Mouse (Mus musculus) adrenal gland, postnatal 36 days (tissue): ENCODE measurements around the gene Pla2g1b. TPM values are rescaled to one million over a fixed set of nuclear protein-coding genes. Genes with fewer than 3 reads are reported as not detected.

ENCODE experiments used
- DNase-seq, 2 experiments: peaks; one replicate each; pipeline ENCODE4 v3.0.0; 2021; ENCODE audit warnings: mixed read lengths in 1 of 2
- total RNA-seq, 2 experiments: library from RNA; stranded (reverse); gene quantifications; 2 replicates each; pipeline ENCODE4 v1.2.3; 2021

The Pla2g1b gene
- total RNA-seq, 2 experiments from 2014 or later: not detected

DNA sequence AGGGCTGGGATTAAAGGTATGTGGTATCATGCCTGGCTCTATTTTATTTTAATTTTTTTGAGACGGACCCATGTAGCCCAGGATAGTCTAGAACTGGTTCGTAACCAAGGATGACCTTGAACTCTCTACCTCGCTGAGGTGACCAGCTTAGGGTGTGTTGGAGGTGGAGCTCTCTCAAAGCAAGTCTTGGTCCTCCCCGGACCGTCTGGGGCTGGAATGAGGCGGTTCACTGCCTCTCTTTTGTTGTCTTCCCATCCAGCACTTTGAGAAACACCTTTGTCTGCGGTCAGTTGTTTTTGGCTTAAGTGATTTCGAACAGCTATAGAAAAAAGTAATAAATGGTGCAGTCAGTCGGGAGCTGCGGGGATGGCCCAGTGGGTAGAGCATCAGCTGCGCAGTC lies 21.9 kb upstream of the Pla2g1b start:
- DNase-seq: no peak

DNA sequence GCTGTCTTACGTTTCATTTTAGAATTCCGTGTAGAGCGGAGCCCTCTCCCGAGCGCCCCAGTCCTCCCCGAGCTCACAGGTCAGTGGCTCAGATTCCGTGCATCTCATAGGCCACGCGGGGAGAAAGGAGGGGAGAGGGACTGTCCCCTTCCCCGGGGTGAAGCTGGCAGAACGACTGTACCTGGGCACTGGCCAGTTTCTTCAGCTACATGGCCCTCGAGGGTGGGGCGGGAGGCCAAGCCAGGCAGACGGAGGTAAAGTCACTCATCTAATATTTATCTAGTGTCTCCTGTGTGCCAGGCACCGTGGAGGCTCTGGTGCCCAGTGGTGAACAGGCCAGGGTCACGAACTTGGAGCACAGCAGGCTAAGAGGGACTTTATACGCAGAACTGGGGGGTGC lies 19.0 kb upstream of the Pla2g1b start:
- DNase-seq: no peak

GRCm38 (mm10) chr5:115449247-115449646 lies 16.8 kb upstream of the Pla2g1b start:
- DNase-seq: no peak

GRCm38 (mm10) chr5:115450410-115451317 lies 15.4 kb upstream of the Pla2g1b start:
- DNase-seq: no peak

DNA sequence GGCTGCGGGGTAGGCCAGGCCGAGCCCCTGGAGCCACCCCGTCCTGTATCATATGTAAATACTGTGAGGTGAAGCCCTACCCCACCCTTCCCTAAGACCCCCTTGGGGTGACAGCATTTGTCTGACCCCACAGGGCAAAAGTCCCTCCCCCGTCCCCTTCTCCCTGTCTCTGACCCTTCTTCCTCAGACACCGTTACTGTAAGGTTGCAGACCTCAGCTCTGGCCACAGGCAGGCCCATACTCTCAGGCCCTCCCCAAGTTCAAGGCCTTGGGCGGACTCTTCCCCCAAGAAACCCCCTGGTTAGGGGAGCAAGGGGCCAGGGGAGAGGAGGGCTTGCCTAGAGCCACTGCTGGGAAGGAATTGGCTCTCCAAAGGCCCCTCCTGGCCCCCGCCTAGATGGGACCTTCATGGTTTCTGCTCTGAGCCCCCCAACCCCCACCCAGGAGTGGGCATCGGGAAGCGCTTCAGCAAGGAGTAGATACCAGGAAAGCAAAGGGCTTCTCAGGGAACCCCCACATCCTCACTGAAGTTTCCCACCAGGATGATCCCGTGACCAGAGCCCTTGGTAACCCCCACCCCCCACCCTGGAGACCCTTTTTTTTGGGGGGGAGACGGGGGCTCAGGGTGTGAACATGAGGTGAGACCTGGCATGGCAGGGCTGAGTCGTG lies 11.5 kb upstream of the Pla2g1b start:
- DNase-seq: no peak

GRCm38 (mm10) chr5:115455838-115456237 lies 10.2 kb upstream of the Pla2g1b start:
- DNase-seq: no peak

DNA sequence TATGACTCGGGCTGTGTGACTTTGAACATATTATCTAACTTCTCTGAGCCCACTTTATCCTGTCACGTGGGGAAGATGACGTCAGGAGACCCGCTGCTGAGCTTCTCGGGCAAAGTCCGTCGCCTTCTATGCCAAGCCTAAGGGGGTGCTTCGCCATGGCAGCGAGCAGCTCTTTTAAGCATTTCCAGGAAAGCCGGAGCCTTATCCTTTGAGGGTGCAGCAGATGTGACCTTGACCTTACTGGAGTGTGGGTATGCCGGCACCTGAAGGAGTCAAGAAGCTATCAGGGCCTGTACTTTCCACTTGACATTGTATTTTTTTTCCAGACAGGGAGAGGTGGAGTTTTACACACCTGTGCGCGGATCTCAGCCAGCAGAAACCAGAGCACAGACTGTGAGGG lies 7.1 kb upstream of the Pla2g1b start:
- peak in 1 of 2 experiments; percentile 15 for DNase-seq

- DNase-seq: no peak
Observed at GRCm38 (mm10) chr5:115464408-115465115, 1.5 kb upstream of the Pla2g1b start.

DNA sequence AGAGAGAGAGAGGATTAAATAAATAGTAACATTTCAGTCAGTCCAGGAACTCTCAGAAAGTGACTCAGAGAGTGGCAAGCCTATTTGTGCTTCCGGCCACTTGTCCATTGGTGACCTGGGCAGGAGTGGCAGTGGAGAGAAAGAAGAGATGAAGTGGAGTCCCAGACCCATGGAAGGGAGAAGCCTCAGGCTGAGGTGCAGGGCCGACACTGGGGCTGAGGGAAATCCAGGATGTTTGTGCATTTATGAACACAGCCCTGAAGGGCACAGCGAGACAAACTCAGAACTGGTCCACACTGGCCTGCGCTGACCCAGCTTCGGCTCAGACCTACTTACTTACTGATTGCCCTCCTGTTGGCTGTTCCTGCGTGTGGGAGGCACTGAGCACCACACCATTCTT lies 3.7 kb downstream of the Pla2g1b start:
- DNase-seq: no peak

DNA sequence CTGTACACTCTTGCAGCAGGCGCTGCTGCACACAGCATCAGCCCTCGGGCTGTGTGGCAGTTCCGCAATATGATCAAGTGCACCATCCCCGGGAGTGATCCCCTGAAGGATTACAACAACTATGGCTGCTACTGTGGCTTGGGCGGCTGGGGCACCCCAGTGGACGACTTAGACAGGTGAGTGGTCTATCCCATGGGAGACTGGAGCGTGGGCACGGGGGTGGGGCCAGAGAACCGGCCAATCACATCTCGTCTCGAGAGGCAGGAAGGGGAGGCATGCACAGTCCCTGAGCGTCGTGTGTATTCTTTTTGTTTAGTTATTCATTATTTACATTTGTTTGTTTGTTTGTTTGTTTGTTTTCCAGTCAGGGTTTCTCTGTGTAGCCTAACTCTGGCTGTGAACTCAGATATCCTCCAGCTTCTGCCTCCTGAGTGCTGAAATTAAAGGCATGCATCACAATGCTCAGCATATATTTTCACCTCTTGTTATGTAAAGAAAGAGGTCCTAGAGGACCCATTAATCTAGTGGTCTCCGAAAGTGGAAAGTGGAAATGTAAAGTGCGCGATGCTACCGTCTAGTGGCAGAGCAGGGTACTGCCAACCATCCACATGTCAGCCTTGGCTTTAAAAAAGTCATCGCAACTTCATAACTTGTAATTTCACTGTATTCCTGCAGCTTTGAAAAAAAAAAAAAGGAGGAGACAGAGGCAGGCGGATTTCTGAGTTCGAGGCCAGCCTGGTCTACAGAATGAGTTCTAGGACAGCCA lies 4.9 kb downstream of the Pla2g1b start:
- DNase-seq: peak; percentile 55 to 68

GRCm38 (mm10) chr5:115473191-115473590 lies 7.1 kb downstream of the Pla2g1b start:
- no peak for DNase-seq

DNA sequence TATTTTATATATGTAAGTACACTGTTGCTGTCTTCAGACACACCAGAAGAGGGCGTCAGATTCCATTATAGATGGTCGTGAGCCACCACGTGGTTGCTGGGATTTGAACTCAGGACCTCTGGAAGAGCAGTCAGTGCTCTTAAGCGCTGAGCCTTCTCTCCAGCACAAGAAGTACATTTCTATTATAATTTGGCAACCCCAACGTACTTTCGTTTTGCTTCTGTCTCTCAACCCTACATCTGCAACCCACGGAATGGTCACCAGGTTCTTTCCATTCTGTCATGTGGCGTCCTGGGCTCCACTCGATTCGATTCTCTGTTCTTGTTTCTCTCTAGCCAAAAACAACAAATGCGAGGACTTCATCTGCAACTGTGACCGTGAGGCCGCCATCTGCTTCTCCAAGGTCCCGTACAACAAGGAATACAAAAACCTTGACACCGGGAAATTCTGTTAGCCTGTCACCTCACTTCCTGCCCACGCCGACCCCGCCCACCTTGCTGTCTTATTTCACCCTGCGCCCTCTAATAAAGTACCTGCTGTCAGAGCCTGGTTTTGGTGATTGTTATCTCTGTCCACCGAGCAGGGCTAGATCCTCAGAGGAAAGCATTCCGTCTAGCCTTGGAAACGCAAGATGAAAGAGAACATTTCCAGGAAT lies 8.2 kb downstream of the Pla2g1b start:
- peak; percentile 68 to 80 for DNase-seq

DNA sequence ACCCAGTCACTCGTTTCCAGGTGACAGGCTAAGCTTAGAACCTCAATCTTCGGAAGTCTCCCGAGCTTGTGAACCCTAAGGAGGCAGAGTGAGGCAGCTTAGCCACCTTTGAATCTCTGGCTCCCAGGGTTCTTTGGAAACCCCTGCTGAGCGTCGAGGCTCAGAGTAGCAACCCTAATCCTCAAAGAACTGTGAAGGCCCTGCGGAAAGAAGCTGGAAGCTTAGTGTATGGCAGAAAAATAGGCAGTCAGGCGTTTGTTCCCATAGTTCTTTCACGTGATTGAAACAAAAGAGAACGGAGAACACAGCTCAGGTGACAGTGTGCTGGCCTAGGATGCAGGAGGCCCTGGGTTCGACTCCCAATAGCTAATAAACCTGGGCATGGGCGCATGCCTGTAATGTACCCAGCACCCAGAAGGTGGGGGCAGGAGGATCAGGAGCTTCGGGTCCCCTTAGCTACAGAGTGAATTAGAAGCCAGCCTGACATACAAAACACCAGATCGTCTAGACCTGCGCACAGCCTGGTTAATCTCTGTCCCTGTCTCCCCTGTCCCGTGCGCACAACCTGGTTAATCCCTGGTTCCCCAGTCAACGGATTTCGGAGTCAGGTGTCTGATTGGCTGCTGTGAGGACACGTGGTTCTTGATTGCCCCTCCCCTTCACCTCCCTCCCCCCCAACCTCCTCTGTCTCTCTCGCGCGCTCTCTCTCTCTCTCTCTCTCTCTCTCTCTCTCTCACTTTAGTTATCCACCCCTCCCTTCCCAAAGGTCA lies 9.5 kb downstream of the Pla2g1b start:
- peak; percentile 45 to 52 for DNase-seq

DNA sequence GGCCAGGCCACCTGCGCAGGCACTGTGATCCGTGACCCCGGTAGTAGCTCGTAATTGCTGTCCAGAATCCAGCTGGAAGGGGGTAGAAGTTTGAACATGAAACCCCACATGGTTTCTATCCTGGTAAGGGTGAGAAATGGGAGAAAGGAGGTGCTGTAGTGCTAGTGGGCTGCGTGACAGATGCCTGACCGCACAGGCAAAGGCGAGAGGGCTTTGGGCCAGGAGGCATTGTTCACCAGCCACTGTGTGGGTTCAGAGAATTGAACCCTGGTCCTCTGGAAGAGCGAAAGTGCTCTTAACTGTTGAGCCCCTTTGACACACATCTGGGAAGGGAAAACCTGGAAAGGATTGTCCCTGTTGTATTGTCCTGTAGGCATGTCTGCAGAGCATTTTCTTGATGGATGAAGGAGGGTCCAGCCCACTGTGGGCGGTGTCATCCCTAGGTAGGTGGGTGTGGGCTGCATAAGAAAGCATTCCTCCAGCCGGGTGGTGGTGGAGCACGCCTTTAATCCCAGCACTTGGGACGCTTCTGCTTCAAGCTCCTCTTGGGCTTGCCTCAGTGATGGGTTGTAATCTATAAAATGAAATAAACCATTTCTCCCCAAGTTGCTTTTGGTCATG lies 10.2 kb downstream of the Pla2g1b start:
- no peak for DNase-seq

- DNase-seq: no peak
Observed at GRCm38 (mm10) chr5:115479561-115479960, 13.5 kb downstream of the Pla2g1b start.

DNA sequence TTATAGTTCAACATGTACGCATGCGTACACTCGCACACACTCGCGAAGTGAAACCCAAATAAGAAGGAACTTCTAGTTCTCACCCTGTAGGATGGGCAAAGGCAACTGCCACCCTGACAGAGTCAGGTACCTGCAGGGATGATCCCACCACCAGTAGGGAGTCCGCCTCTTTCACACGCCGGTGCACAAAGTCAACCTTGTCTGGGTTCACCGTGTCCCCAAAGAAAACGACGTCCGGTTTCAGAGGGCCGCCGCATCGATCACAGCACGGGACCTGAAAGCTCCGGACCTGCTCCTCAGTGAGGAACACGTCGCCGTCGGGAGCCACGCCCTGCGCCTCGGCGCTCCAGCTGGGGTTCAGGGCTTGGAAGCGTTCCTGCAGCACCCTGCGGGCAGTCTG lies 14.0 kb downstream of the Pla2g1b start:
- DNase-seq: peak in 1 of 2 experiments; percentile 33

- DNase-seq: no peak
Observed at GRCm38 (mm10) chr5:115482390-115483265, 16.6 kb downstream of the Pla2g1b start.

GRCm38 (mm10) chr5:115483385-115483784 lies 17.3 kb downstream of the Pla2g1b start:
- no peak for DNase-seq
